Mouse (Mus musculus) liver, adult 2 months (tissue): ENCODE measurements around the gene Fcgrt.

Source experiments
- CTCF ChIP-seq: fragments of 200-500 bp; IDR thresholded peaks from 2 replicates; pipeline ENCODE4 v1.5.1; 2011; ENCODE audit warnings: low read depth, low read length, control low read depth
- POLR2A ChIP-seq: fragments of 200-500 bp; IDR thresholded peaks from 2 replicates; pipeline ENCODE4 v1.6.1; 2011; ENCODE audit warnings: low read length, control low read depth; ENCODE audit not compliant: insufficient read depth; ENCODE audit errors: extremely low read depth

DNA sequence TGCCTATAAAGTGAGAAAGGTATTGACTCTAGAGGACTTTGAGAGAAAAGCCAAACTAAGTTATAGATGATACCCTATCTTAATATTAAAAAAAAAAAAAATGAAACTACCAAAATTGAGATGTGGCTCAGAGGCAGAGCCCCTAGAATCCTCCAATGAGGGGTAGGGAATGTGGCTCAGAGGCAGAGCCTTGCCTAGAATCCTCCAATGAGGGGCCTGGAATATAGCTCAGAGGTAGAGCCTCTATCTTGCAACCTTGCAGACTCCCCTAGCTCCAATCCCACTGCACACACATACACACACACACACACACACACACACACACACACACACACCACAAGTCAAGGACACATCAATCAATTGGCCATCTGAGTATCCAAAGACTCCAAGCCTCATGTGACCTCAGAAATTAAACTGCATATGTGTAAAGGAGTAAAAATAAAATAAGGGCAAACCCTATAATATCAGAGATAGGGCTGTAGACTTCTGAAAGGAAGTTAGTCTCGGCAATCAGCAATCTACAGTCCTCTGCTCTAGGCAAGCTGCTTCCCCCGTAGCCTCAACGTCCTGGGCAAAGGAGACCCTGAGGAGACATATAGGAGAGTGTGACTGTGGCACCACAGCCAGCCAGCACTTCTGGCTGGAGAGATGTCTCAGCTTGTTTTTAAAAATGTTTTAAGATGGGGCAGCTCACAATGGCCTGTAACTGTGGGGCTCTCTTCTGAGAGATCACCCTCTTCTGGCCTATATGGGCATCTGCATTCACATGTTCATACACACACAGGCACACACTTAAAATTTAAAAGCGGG lies 36.3 kb downstream of the Fcgrt start:
- TF ChIP-seq CTCF: no peak
- no peak for TF ChIP-seq POLR2A
